In the genomic region with DNA sequence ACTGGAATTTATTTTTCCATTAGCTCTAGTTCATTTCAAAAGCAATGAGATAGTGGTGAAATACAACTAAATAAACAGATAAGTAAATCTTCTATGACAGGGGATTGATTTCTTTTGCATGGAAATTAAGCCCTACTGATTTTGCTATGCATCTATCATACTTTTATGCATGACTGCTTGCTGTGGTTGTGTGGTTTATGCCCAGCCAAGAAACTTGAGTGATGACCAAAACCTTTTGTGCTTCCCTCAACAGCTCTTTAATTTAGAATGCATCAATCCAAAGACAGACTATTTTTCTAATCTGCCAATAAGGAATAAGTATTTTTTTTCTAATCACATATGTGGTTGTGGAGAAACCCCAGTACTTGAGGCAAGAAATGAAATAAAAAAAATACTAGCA, we compare ENCODE assay signal across 26 mouse cellular contexts.
DNase-seq lines count a peak whose midpoint lies in the region; ATAC-seq and TF ChIP-seq lines count a peak whose summit lies in the region.
"Had no signal": no experiment of that assay in that cellular context is flagged by ENCODE, and none has a peak within 500 bp of the region (broad histone marks: within the 10 kb centered on the region; RNA-seq: fewer than 3 reads in every experiment).

No protein-coding gene starts in this region.

- no peak for TF ChIP-seq CTCF in heart, adult 2 months (IDR thresholded peaks at IDR 0.05)

- no peak overlapping the region for H3K27ac ChIP-seq in embryonic facial prominence, embryonic 14.5 days (replicated peaks; ENCODE audit: low read depth, low read length)
- H3K27ac ChIP-seq in embryonic facial prominence, embryonic 10.5 days (replicated peaks): no peak overlapping the region
- no peak overlapping the region for H3K27ac ChIP-seq in heart, adult 2 months
- H3K27ac ChIP-seq: embryonic facial prominence, embryonic 12.5 days; embryonic facial prominence, embryonic 15.5 days; forebrain, embryonic 13.5 days; forebrain, embryonic 15.5 days had no signal

- no peak for ATAC-seq in embryonic facial prominence, embryonic 14.5 days (ENCODE audit: low read depth)
- no peak for ATAC-seq in frontal cortex, adult (ENCODE audit: low TSS enrichment)
- ATAC-seq: CD4-positive, CD25-positive, alpha-beta regulatory T cell, adult 4 months; forebrain, embryonic 13.5 days; forebrain, embryonic 15.5 days; forebrain, postnatal 0 days had no signal

- no peaks in the 10 kb centered on the region for H3K4me1 ChIP-seq in embryonic facial prominence, embryonic 14.5 days (ENCODE audit: control insufficient read depth, insufficient read depth, low read length)
- no peaks in the 10 kb centered on the region for H3K4me1 ChIP-seq in embryonic facial prominence, embryonic 10.5 days
- H3K4me1 ChIP-seq in heart, adult 2 months (ENCODE audit: control insufficient read depth, insufficient read depth, low read length): no peaks in the 10 kb centered on the region
- H3K4me1 ChIP-seq: embryonic facial prominence, embryonic 12.5 days; embryonic facial prominence, embryonic 15.5 days; forebrain, embryonic 13.5 days; forebrain, embryonic 15.5 days had no signal

- no peak overlapping the region for H3K4me2 ChIP-seq in embryonic facial prominence, embryonic 14.5 days (ENCODE audit: low read depth, low read length)
- H3K4me2 ChIP-seq: embryonic facial prominence, embryonic 12.5 days; embryonic facial prominence, embryonic 15.5 days; forebrain, embryonic 13.5 days; forebrain, embryonic 15.5 days had no signal

- H3K9ac ChIP-seq in embryonic facial prominence, embryonic 14.5 days (ENCODE audit: low read depth, low read length): no peak overlapping the region
- no peak overlapping the region for H3K9ac ChIP-seq in heart, adult 2 months (ENCODE audit: low read depth, low read length)
- H3K9ac ChIP-seq: embryonic facial prominence, embryonic 12.5 days; embryonic facial prominence, embryonic 15.5 days; forebrain, embryonic 13.5 days; forebrain, embryonic 15.5 days; forebrain, postnatal 0 days had no signal

- no peak for TF ChIP-seq EP300 in heart, adult 2 months (IDR thresholded peaks at IDR 0.05; ENCODE audit: insufficient read depth, low read depth, low read length)

- H3K79me2 ChIP-seq in heart, adult 2 months (replicated peaks; ENCODE audit: control insufficient read depth, insufficient read depth, low read length): no peaks in the 10 kb centered on the region

- no peaks in the 10 kb centered on the region for H3K36me3 ChIP-seq in embryonic facial prominence, embryonic 14.5 days (ENCODE audit: control insufficient read depth, insufficient read depth, low read length)
- H3K36me3 ChIP-seq in embryonic facial prominence, embryonic 10.5 days (replicated peaks): no peaks in the 10 kb centered on the region
- H3K36me3 ChIP-seq in heart, adult 2 months (ENCODE audit: control insufficient read depth, insufficient read depth, low read length): no peaks in the 10 kb centered on the region
- H3K36me3 ChIP-seq: embryonic facial prominence, embryonic 12.5 days; embryonic facial prominence, embryonic 15.5 days; forebrain, embryonic 15.5 days; G1E had no signal

- intact Hi-C loops in heart, adult 2 months (cut with DNase I): no loop called here

- DNase-seq in embryonic facial prominence, embryonic 14.5 days (ENCODE audit: low spot score): peak; percentile 67
- no peak for DNase-seq in embryonic facial prominence, embryonic 10.5 days (ENCODE audit: low spot score)
- DNase-seq in 3134 (ENCODE audit: extremely low read depth, insufficient read length, low spot score): peak; percentile 5
- DNase-seq in Muller cell, postnatal 12 days (ENCODE audit: inconsistent ontology term): peak; percentile 74
- no peak for DNase-seq in heart, adult 2 months
- DNase-seq: adrenal gland, adult 2 months; adrenal gland, postnatal 10 days; adrenal gland, postnatal 25 days; B cell, adult 2 months; cerebellum, adult 11 months; cerebellum, adult 18-20 months; cerebellum, adult 8-10 months; cerebellum, adult 9-11 months; cerebellum, postnatal 14 days; cerebellum, postnatal 36 days; embryo, embryonic 11 days; forebrain, postnatal 0 days had no signal

- TF ChIP-seq POLR2A in heart, adult 2 months (IDR thresholded peaks at IDR 0.05; ENCODE audit: insufficient read depth, low read depth, low read length): no peak

- no peaks in the 10 kb centered on the region for H3K9me3 ChIP-seq in embryonic facial prominence, embryonic 14.5 days (ENCODE audit: control insufficient read depth, low read length)
- no peaks in the 10 kb centered on the region for H3K9me3 ChIP-seq in embryonic facial prominence, embryonic 10.5 days
- H3K9me3 ChIP-seq: embryonic facial prominence, embryonic 12.5 days; embryonic facial prominence, embryonic 15.5 days; forebrain, embryonic 13.5 days; forebrain, embryonic 15.5 days; G1E had no signal

- H3K27me3 ChIP-seq in embryonic facial prominence, embryonic 14.5 days (replicated peaks; ENCODE audit: control insufficient read depth, insufficient read depth, low read length): no peaks in the 10 kb centered on the region
- H3K27me3 ChIP-seq in embryonic facial prominence, embryonic 10.5 days (replicated peaks; ENCODE audit: low read depth, poor library complexity, severe bottlenecking): no peaks in the 10 kb centered on the region
- H3K27me3 ChIP-seq in heart, adult 2 months (ENCODE audit: control insufficient read depth, insufficient read depth, low read length): no peaks in the 10 kb centered on the region
- H3K27me3 ChIP-seq: CH12.LX; embryonic facial prominence, embryonic 12.5 days; embryonic facial prominence, embryonic 15.5 days; forebrain, embryonic 13.5 days; forebrain, embryonic 15.5 days had no signal

- H3K4me3 ChIP-seq in embryonic facial prominence, embryonic 14.5 days (ENCODE audit: low read depth, low read length): no peak overlapping the region
- H3K4me3 ChIP-seq in embryonic facial prominence, embryonic 10.5 days: no peak overlapping the region
- no peak overlapping the region for H3K4me3 ChIP-seq in heart, adult 2 months
- H3K4me3 ChIP-seq: embryonic facial prominence, embryonic 12.5 days; embryonic facial prominence, embryonic 15.5 days; erythroblast, embryonic 14.5 days; forebrain, embryonic 13.5 days; forebrain, embryonic 15.5 days had no signal

Comparison
In these comparisons a context has a peak if more than half of its experiments do, and no peak if none do; other contexts are left out.
1. DNase-seq: peak in embryonic facial prominence, embryonic 14.5 days (single experiment), 3134 (single experiment) and Muller cell, postnatal 12 days (single experiment); none in embryonic facial prominence, embryonic 10.5 days (single experiment) and heart, adult 2 months (0 of 2).